Mouse (Mus musculus): ENCODE measurements around the gene Cd9. TPM values are rescaled to one million over a fixed set of nuclear protein-coding genes. Genes with fewer than 3 reads are reported as not detected.

Cd9 gene
- total and polyA plus RNA-seq, 3 experiments: 12.1 to 27.5 (median 21.6) TPM

GRCm38 (mm10) chr6:125433704-125434447, 60.7 kb downstream of the Cd9 start:
- Histone ChIP-seq H3K9me3 (replicated peaks; ENCODE audit: low read length) (no peaks in the 10 kb centered on the region), H3K36me3 (replicated peaks in 1 of 2; ENCODE audit: control insufficient read depth in 1 of 2, insufficient read depth in 1 of 2, low read length in 1 of 2) (no peaks in the 10 kb centered on the region), H3K27ac (ENCODE audit: insufficient read depth, low read depth) (no peak overlapping the region), H3K79me2 (replicated peaks; ENCODE audit: control insufficient read depth, extremely low read depth, insufficient read depth, poor library complexity, severe bottlenecking) (no peaks in the 10 kb centered on the region), H3K4me1 (ENCODE audit: control insufficient read depth in 1 of 2, insufficient read depth in 2 of 2) (peaks cover 19 to 44% of the 10 kb centered on the region in 2 experiments), H3K4me3 (replicated peaks in 1 of 3; ENCODE audit: low read depth in 2 of 3, low read length in 2 of 3, poor library complexity in 1 of 3) (no peak overlapping the region), H3K9ac (ENCODE audit: insufficient read depth, low read depth) (no peak overlapping the region), H3K27me3 (replicated peaks) (peaks cover 2% of the 10 kb centered on the region), H3K4me2 (ENCODE audit: insufficient read depth, low read depth, poor library complexity, severe bottlenecking) (0 out of 2 replicates have a peak overlapping the region, but pooled peaks have one; percentile 21)
- TF ChIP-seq ELF1 (IDR thresholded peaks at IDR 0.05; ENCODE audit: low read depth, low read length) (0 out of 2 replicates have a peak, but pooled peaks have one; percentile 19), EP300 (IDR thresholded peaks at IDR 0.05; ENCODE audit: low read length) (peak; percentile 24; the same call in 1 of the 2 replicates), MAZ (IDR thresholded peaks at IDR 0.05; ENCODE audit: low read depth, low read length) (0 out of 2 replicates have a peak, but pooled peaks have one; percentile 36), MAX (IDR thresholded peaks at IDR 0.05; ENCODE audit: low read length) (no peak), CHD1 (IDR thresholded peaks at IDR 0.05; ENCODE audit: low read depth, low read length) (no peak), BHLHE40 (IDR thresholded peaks at IDR 0.05; ENCODE audit: low read depth, low read length) (0 out of 2 replicates have a peak, but pooled peaks have one; percentile 22), MAFK (IDR thresholded peaks at IDR 0.05; ENCODE audit: insufficient replicate concordance, low read length) (no peak), ZKSCAN1 (IDR thresholded peaks at IDR 0.05; ENCODE audit: borderline replicate concordance, low read depth, low read length) (no peak), MEF2A (IDR thresholded peaks at IDR 0.05; ENCODE audit: borderline replicate concordance, low read depth, low read length) (0 out of 2 replicates have a peak, but pooled peaks have one; percentile 36), ETS1 (conservative IDR thresholded peaks at IDR 0.05; ENCODE audit: low read depth, low read length) (0 out of 2 replicates have a peak, but pooled peaks have one; percentile 22)
- peak; percentile 71 for DNase-seq (ENCODE audit: extremely low read depth)
- in situ Hi-C loops (cut with MboI; ENCODE audit: low pct_ligation_motif_present, low pct_unique_long_range_greater_than_20kb, low sequenced_read_pairs) (loop anchor here (5.0 kb wide), 1 partner anchor 43 kb away; no protein-coding TSS in a partner anchor), dilution Hi-C loops (cut with MboI; ENCODE audit: extremely low pct_ligation_motif_present, extremely low pct_unique_long_range_greater_than_20kb, low sequenced_read_pairs) (no loop called here)

GRCm38 (mm10) chr6:125433257-125433656, 61.3 kb downstream of the Cd9 start:
- Histone ChIP-seq H3K4me2 (ENCODE audit: insufficient read depth, low read depth, poor library complexity, severe bottlenecking) (no peak overlapping the region), H3K9ac (ENCODE audit: insufficient read depth, low read depth) (no peak overlapping the region), H3K79me2 (replicated peaks; ENCODE audit: control insufficient read depth, extremely low read depth, insufficient read depth, poor library complexity, severe bottlenecking) (no peaks in the 10 kb centered on the region), H3K27ac (ENCODE audit: insufficient read depth, low read depth) (no peak overlapping the region), H3K36me3 (replicated peaks in 1 of 2; ENCODE audit: control insufficient read depth in 1 of 2, insufficient read depth in 1 of 2, low read length in 1 of 2) (no peaks in the 10 kb centered on the region), H3K9me3 (replicated peaks; ENCODE audit: low read length) (no peaks in the 10 kb centered on the region), H3K27me3 (replicated peaks) (peaks cover 3% of the 10 kb centered on the region), H3K4me1 (ENCODE audit: control insufficient read depth in 1 of 2, insufficient read depth in 2 of 2) (peaks cover 19 to 44% of the 10 kb centered on the region in 2 experiments), H3K4me3 (replicated peaks in 1 of 3; ENCODE audit: low read depth in 2 of 3, low read length in 2 of 3, poor library complexity in 1 of 3) (peak overlapping the region in 1 of 3 experiments; percentile 44)
- dilution Hi-C loops (cut with MboI; ENCODE audit: extremely low pct_ligation_motif_present, extremely low pct_unique_long_range_greater_than_20kb, low sequenced_read_pairs): no loop called here
- DNase-seq (ENCODE audit: extremely low read depth): no peak
- in situ Hi-C loops (cut with MboI; ENCODE audit: low pct_ligation_motif_present, low pct_unique_long_range_greater_than_20kb, low sequenced_read_pairs): loop anchor here (5.0 kb wide), 1 partner anchor 44 kb away; no protein-coding TSS in a partner anchor
- peak; percentile 62 for TF ChIP-seq ZKSCAN1 (IDR thresholded peaks at IDR 0.05; ENCODE audit: borderline replicate concordance, low read depth, low read length)
- no peak for TF ChIP-seq MYC (IDR thresholded peaks at IDR 0.05; ENCODE audit: low read depth, low read length)

Data from CH12.LX (cell line).